Mouse (Mus musculus) neural tube, embryonic 11.5 days (tissue): ENCODE data around the gene Coro6. TPM values are rescaled to one million over a fixed set of nuclear protein-coding genes. Genes with fewer than 3 reads are reported as not detected.

Experiments
- ATAC-seq: fragments of 200-750 bp; cut with Nextera tagmentation; 2 replicates; pipeline ENCODE4 v1.8.0; 2017; ENCODE audit warnings: moderate number of reproducible peaks, mild to moderate bottlenecking, moderate TSS enrichment, moderate library complexity; ENCODE audit not compliant: insufficient read depth, low FRiP score, low TSS enrichment
- DNase-seq: peaks from one replicate; pipeline ENCODE4 v3.0.0-alpha.2; 2015; ENCODE audit warnings: low spot score
- H3K27ac ChIP-seq: fragments of 300-500 bp; sonication (generic); 2 replicates; pipeline ENCODE4 v1.5.1; 2014; ENCODE audit warnings: low read depth, mild to moderate bottlenecking, low read length
- H3K27me3 ChIP-seq: fragments of 300-500 bp; sonication (generic); 2 replicates; pipeline ENCODE4 v1.6.1; 2014; ENCODE audit warnings: mild to moderate bottlenecking, low read length, mixed read lengths; ENCODE audit not compliant: control insufficient read depth, insufficient read depth
- H3K36me3 ChIP-seq: fragments of 300-500 bp; sonication (generic); 2 replicates; pipeline ENCODE4 v1.6.1; 2014; ENCODE audit warnings: mild to moderate bottlenecking, low read length, moderate library complexity, mixed read lengths; ENCODE audit not compliant: control insufficient read depth, insufficient read depth
- H3K4me1 ChIP-seq: fragments of 300-500 bp; sonication (generic); 2 replicates; pipeline ENCODE4 v1.6.1; 2014; ENCODE audit warnings: low read length, mixed read lengths; ENCODE audit not compliant: control insufficient read depth, insufficient read depth
- H3K4me2 ChIP-seq: fragments of 300-500 bp; sonication (generic); 2 replicates; pipeline ENCODE4 v1.6.1; 2014; ENCODE audit warnings: low read depth, mild to moderate bottlenecking, moderate library complexity
- H3K4me3 ChIP-seq: fragments of 300-500 bp; sonication (generic); 2 replicates; pipeline ENCODE4 v1.5.1; 2014; ENCODE audit warnings: low read depth, low read length
- H3K9ac ChIP-seq: fragments of 300-500 bp; sonication (generic); 2 replicates; pipeline ENCODE4 v1.6.1; 2014; ENCODE audit warnings: mild to moderate bottlenecking, low read length
- H3K9me3 ChIP-seq: fragments of 300-500 bp; sonication (generic); 2 replicates; pipeline ENCODE4 v1.6.1; 2016; ENCODE audit warnings: low read length; ENCODE audit not compliant: control insufficient read depth
- WGBS: fragments of 180-500 bp; shearing (Covaris S2); extraction: QIAGEN DNeasy Blood & Tissue Kit; methylation state at CpG from one replicate; pipeline ENCODE4 v1.1.7; 2014; 5-methylcytosine and 5-hydroxymethylcytosine counted together
- polyA plus RNA-seq: library from polyadenylated mRNA; unstranded; fragments of >200 nt; fragmentation: Nextera tagmentation; extraction: Ambion mirVana; gene quantifications from 2 replicates; pipeline ENCODE4 v1.2.1, GENCODE M21; 2014

The Coro6 gene
- polyA plus RNA-seq, 1 experiment from 2014 or later = 0.41 TPM

DNA sequence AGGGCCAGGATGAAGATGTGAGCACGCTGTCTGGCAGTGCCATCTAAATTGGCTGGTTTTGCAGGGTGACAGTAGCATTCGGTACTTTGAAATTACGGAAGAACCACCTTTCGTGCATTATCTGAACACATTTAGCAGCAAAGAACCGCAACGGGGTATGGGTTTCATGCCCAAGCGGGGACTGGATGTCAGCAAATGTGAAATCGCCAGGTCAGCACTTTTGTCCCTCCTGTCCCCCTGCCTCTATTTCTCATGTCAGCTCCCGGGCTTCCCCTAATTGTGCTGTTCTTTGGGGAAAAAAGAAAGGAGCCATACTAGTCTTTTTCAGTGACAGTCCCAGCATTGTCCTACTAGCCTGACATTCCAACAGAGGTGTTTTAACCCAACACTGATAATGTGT lies 6.2 kb downstream of the Coro6 start:
- Histone ChIP-seq H3K9me3 (no peaks in the 10 kb centered on the region), H3K4me3 (no peak overlapping the region), H3K4me1 (no peaks in the 10 kb centered on the region), H3K27me3 (peaks cover 30% of the 10 kb centered on the region), H3K27ac (no peak overlapping the region), H3K4me2 (no peak overlapping the region), H3K36me3 (peaks cover 9% of the 10 kb centered on the region), H3K9ac (no peak overlapping the region)
- 83% methylated on average over 9 of the region's 9 CpGs for WGBS
- DNase-seq = no peak
- ATAC-seq = no peak

DNA sequence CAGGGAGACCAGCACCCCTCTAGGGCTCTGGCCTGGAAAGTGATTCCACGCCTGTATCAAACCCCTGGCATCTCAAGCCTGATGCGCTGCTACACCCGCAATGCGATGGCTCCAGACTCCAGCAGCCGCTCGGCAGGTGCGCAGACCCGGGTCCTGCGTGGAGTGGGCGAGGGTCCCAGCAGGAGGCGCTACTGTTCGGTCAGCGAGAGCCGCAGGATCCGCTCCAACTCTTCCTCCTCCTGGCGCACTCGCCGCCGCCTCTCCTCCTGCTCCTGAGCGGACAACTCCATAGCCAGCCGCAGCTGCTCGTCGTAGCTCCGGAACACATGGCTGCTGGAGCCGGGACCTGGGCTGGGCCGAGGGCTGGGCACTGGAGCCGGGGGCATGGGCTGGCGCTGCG lies 9.2 kb downstream of the Coro6 start:
- 68% methylated on average over 29 of the region's 29 CpGs for WGBS
- no peaks in the 10 kb centered on the region for H3K9me3 ChIP-seq
- H3K27me3 ChIP-seq = peaks cover 14% of the 10 kb centered on the region
- H3K36me3 ChIP-seq = peaks cover 9% of the 10 kb centered on the region
- no peak overlapping the region for H3K27ac ChIP-seq
- H3K9ac ChIP-seq = no peak overlapping the region
- H3K4me1 ChIP-seq = no peaks in the 10 kb centered on the region
- DNase-seq (peak; percentile 11), ATAC-seq (no peak)
- no peak overlapping the region for H3K4me2 ChIP-seq
- no peak overlapping the region for H3K4me3 ChIP-seq

GRCm38 (mm10) chr11:77472775-77473174 lies 10.6 kb downstream of the Coro6 start:
- 90% methylated on average over 16 of the region's 16 CpGs for WGBS
- Histone ChIP-seq H3K9ac (no peak overlapping the region), H3K9me3 (no peaks in the 10 kb centered on the region), H3K4me1 (no peaks in the 10 kb centered on the region), H3K4me3 (no peak overlapping the region), H3K27me3 (0 out of 2 replicates have a peak, but pooled peaks cover under 1% of the 10 kb centered on the region), H3K36me3 (peaks cover 9% of the 10 kb centered on the region), H3K4me2 (no peak overlapping the region), H3K27ac (no peak overlapping the region)
- ATAC-seq (no peak), DNase-seq (no peak)

GRCm38 (mm10) chr11:77476216-77476615 lies 14.0 kb downstream of the Coro6 start:
- Histone ChIP-seq H3K27ac (no peak overlapping the region), H3K9ac (no peak overlapping the region), H3K4me1 (no peaks in the 10 kb centered on the region), H3K36me3 (peaks cover 9% of the 10 kb centered on the region), H3K4me3 (no peak overlapping the region), H3K4me2 (no peak overlapping the region), H3K27me3 (no peaks in the 10 kb centered on the region), H3K9me3 (no peaks in the 10 kb centered on the region)
- DNase-seq (no peak), ATAC-seq (no peak)
- 98% methylated on average over 14 of the region's 14 CpGs for WGBS

- Histone ChIP-seq H3K36me3 (peaks cover 7% of the 10 kb centered on the region), H3K27ac (no peak overlapping the region), H3K9me3 (no peaks in the 10 kb centered on the region), H3K27me3 (no peaks in the 10 kb centered on the region), H3K4me1 (no peaks in the 10 kb centered on the region), H3K4me2 (no peak overlapping the region), H3K9ac (no peak overlapping the region), H3K4me3 (no peak overlapping the region)
- WGBS = 94% methylated on average over 6 of the region's 6 CpGs
- DNase-seq = no peak
- ATAC-seq = no peak
Observed at GRCm38 (mm10) chr11:77476895-77477294, 14.7 kb downstream of the Coro6 start.

DNA sequence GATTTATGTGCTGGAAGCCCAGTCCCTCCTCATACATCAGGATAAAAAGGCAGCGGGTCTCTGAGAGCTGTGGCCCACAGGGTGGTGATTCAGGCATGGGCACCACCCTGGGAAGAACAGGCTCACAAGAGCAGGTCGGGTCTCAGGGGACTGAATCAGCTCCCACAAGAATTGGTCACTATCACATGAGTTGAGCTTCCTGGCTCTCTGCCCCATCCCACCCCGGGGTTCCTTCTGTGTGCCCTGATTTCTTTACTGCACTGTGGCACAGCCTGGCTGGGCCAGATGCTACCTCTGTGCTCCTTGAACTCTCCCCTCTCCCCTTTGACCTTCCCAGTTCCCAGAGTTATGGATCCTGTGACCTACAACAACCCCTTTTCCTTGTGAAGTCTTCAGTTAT lies 20.8 kb downstream of the Coro6 start:
- H3K36me3 ChIP-seq = no peaks in the 10 kb centered on the region
- no peak overlapping the region for H3K9ac ChIP-seq
- no peaks in the 10 kb centered on the region for H3K9me3 ChIP-seq
- DNase-seq = no peak
- ATAC-seq = no peak
- H3K4me1 ChIP-seq = peaks cover 30% of the 10 kb centered on the region
- no peaks in the 10 kb centered on the region for H3K27me3 ChIP-seq
- 69% methylated on average over 3 of the region's 3 CpGs for WGBS
- no peak overlapping the region for H3K4me3 ChIP-seq
- H3K4me2 ChIP-seq = no peak overlapping the region
- no peak overlapping the region for H3K27ac ChIP-seq

- Histone ChIP-seq H3K4me1 (peaks cover 36% of the 10 kb centered on the region), H3K4me3 (no peak overlapping the region), H3K4me2 (no peak overlapping the region), H3K27ac (no peak overlapping the region), H3K36me3 (no peaks in the 10 kb centered on the region), H3K27me3 (no peaks in the 10 kb centered on the region), H3K9me3 (no peaks in the 10 kb centered on the region), H3K9ac (no peak overlapping the region)
- DNase-seq = no peak
- no peak for ATAC-seq
- 69% methylated on average over 11 of the region's 11 CpGs for WGBS
Observed at GRCm38 (mm10) chr11:77483510-77484255, 21.5 kb downstream of the Coro6 start.

DNA sequence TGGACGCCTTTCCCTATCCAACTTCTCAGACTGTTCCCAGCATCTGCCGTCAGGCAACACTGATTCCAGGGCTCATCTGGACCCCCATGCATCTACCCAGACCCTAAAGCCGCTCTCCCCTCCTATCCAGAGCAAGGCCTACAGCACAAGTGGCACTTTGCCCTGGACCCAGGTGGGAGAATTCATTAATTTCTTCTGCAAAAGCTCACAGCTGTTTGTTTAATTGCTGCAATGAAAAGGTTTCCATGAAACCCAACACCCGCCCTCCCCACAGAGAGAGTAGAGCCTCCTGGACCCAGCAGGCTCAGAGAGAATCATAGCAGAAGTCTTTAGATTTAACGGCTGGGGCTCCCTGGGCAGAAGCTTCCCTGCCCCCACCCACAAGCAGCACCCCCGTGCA lies 23.0 kb downstream of the Coro6 start:
- no peaks in the 10 kb centered on the region for H3K9me3 ChIP-seq
- no peaks in the 10 kb centered on the region for H3K36me3 ChIP-seq
- WGBS = 59% methylated on average over 6 of the region's 6 CpGs
- no peaks in the 10 kb centered on the region for H3K27me3 ChIP-seq
- H3K4me1 ChIP-seq = peaks cover 39% of the 10 kb centered on the region
- no peak overlapping the region for H3K9ac ChIP-seq
- DNase-seq (no peak), ATAC-seq (no peak)
- H3K4me2 ChIP-seq = no peak overlapping the region
- no peak overlapping the region for H3K27ac ChIP-seq
- no peak overlapping the region for H3K4me3 ChIP-seq

DNA sequence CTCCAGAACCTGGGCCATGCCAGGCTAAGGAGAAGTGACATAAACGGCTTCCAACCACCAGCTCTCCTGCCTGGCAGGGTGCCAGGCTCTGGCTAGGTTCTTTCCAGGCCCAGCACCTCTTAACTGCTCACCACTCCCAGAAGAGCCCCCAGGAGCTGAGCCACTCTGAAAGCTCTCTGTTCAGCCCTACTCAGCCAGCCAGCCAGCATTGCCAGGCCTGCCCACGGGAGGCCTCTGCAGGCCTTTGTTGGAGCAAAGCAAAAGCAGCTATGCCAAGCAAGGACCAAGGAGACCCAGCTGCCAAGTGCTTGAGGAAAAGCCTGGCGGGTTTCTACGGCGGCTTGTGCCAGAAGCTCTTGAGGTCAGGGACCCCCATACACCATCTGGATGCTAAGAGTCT lies 24.6 kb downstream of the Coro6 start:
- Histone ChIP-seq H3K36me3 (no peaks in the 10 kb centered on the region), H3K4me3 (peak overlapping the region; percentile 8; the same call in 1 of the 2 replicates), H3K4me2 (no peak overlapping the region), H3K27me3 (no peaks in the 10 kb centered on the region), H3K9ac (peak overlapping the region; percentile 18; the same call in 1 of the 2 replicates), H3K4me1 (peaks cover 52% of the 10 kb centered on the region), H3K27ac (no peak overlapping the region), H3K9me3 (no peaks in the 10 kb centered on the region)
- DNase-seq = no peak
- ATAC-seq = no peak
- WGBS = 76% methylated on average over 5 of the region's 5 CpGs
